Mouse (Mus musculus) 416B (cell line): ENCODE results near the gene Eif3g.
A peak's percentile ranks its signal among the peaks of the same experiment; 100 is the strongest.

Source experiments
- DNase-seq: peaks from one replicate; pipeline ENCODE4 v3.0.0; 2011; ENCODE audit warnings: low read depth

Gene Eif3g

DNA sequence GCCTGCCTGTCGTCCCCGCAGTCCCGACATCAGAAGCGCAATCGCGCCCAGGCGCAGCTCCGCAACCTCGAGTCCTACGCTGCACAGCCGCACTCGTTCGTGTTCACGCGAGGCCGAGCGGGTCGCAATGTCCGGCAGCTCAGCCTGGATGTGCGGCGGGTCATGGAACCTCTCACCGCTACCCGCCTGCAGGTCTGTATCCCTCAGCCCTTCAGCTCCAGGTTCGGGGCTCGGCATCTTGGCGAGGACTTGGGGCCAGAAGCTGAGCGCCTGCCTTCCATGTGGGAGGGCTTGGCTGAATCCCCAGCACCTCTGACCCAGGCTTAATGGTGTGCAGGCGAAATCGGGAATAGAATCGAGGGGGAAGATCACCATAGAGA lies 10.0 kb downstream of the Eif3g start:
- DNase-seq, result no peak

DNA sequence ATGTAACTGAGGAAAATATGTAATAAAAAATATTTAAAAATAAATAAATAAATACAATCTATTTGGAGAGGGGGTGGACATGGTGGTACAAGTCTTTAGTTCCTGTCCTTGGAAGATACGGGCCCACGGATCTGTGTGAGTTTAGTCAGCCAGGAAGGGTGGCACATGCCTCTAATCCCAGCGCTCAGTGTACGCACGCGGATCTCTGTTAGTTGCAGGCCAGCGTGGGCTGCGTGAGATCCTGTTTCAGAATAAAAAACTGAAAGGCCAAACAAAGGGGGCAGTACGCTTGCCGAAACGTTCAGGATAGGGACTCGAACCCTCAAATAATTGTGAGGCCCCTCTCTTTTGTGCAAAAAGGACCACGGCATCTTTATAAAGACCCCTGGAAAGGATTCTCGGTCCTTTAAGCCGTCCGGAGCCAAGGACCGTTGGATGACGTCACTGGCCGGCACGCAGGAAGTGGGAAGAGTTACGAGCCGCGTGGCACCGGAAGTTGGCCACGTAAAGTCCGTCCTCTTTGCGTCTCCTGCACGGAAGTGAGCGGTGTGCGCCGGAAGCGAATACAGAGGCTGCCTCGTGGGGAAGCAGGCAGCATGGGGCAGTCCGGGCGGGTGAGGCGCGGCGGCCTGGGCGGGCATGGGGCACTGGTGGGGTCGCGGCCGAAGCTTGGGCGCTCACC lies 10.6 kb downstream of the Eif3g start, which contains the start of gene Ppan:
Gene Ppan, plus strand, starts transcription at position 472 of the 682 bp plus-strand sequence.
- peak; percentile 99 for DNase-seq

DNA sequence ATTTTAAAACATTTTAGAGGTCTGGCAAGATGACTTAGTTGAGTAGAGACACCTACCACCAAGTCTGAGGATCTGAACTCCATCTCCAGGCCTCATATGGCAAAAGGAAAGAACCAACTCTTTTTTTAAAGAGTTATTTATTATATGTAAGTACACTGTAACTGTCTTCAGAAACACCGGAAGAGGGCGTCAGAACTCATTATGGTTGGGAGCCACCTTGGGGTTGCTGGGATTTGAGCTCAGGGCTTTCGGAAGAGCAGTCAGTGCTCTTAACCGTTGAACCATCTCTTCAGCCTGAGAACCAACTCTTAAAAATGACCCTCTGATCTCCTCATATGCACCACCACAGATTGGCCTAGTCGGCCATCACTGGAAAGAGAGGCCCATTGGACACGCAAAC lies 11.2 kb downstream of the Eif3g start:
- DNase-seq, result no peak

DNA sequence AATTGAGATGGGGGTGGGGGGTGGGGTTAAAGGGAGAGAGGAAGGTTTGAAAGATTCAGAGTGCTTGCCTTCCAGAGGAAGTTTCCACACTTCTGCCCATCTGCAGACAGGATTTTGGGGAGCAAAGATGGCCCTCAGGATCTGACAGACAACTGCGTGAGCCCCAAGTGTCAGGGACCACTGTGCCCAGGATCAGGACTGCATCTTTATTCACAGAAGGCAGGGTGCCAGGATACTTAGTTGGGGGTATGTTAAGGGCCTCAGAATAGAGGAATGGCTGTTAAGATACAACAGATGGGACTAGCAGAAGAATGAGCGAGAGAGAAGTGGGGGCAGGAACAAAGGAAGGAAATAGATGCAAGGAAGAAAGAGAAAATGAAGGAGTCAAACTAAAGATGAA lies 11.9 kb downstream of the Eif3g start:
- DNase-seq, result no peak

DNA sequence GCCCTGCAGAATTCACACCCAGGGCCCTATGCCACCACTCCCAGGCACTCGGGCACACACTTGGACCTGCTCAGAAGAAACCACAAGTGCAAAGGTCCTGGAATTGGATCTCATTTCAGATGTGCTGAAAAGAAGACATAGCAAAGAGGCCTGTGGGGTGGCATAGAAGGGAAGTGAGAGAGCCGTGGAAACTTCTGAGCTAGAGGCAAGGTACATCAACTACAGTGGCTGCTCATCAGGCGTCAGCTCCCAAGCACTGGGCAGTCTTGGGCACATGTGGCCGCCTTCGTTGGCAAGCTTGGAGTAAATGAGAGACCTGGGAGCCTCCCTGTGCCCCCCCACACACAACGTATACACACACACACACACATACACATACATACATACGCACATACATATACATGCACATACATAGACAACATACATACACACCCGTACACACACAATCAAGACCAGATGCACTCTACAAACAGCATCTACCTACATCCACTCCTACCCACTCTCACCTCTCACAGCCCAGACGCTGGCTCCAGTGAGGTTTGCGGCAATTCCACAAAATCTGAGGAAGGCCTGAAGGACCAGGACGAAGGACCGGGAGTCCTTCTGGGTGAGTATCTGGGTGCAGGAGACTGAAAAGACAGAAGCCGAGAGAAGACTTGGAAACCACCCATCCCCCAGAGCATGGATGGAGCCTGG lies 19.2 kb downstream of the Eif3g start, which contains the start of gene Angptl6:
Gene Angptl6, minus strand, starts transcription at position 631 of the 696 bp plus-strand sequence.
- no peak for DNase-seq

DNA sequence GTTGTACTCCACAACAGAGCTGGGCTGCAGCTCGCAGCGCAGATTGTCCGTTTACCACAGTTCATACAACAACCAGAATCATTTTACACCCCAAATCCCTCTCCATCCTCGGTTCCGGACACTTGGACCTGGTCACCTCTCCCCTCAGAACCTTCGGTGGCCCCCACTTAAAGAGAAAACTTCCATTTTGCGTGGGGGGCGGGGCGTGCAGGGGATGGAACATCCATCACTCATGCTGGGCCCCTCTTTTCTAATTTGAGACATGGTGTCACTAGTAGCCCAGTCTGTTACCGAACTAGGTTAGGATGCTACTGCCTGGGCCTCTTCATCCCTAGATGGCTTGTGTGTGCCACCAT lies 19.7 kb downstream of the Eif3g start:
- DNase-seq, result no peak

DNA sequence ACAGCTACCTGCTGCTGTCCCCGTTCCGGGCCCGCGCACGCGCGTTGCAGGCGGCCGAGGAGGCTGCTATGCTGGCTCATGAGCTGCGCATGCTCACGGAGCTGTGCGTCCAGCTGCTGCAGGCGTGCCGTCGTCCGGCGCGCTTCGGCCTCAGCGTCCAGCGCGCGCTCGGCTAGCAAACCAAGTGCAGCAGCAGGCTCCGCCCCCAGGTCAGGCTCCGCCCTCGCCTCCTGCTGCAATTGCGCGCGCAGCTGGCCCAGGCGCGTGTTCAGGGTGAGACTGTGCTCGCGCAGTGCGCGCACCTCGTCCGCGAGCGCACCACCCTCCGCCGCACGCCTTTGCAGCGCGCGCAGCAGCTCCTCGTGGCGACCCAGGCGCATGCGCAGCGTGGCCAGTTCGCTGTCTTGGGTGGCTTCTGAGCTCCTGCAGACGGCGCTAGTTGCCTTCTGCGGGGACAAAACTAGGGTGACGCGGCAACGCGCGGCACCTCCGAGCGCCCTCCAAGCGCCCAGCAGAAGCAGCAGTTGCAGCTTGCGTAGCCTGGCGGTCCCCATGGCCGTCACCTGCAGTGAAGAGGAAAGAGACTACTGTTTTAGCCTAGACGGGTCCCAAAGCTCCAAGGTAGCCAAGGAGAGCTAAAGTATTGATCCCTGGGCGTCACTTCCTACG lies 20.2 kb downstream of the Eif3g start:
- peak; percentile 99 for DNase-seq

DNA sequence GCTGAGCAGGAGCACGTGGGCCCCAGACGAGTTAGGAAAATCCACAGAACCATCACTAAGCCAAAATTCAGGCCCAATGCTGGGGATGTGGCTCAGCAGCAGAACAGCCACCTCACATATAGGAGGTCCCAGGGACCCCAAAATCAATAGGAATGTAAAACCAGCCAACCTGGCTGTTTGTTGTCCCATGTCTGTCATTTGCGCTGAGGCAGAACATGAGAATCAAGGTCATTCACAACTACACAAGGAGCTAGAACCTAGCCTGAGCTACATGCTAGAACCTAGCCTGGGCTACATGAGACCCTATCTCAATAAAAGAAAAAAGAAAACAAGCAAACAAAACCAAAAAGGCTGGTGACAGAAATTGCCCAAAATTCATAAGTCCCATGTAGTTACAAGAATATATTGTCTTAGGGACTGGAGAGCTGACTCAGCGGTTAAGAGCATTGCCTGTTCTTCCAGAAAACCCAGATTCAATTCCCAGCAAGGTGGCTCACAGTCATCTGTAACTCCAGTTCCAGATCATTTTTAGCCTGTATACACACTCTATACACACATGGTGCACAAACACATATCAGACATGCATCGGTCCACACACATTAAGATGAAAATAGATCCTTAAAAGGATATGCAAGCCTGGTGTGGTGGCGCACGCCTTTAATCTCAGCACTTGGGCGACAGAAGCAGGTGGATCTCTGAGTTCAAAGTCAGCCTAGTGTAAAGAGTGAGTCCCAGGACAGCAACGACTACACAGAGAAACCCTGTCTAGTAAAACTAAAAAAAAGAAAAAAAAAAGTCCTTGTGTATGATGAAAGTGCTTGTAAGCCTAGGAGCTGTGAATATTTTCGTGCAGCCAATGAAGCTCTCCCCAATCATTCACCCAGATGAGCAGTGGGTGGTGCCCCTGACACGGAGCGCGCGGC lies 21.0 kb downstream of the Eif3g start:
- no peak for DNase-seq

DNA sequence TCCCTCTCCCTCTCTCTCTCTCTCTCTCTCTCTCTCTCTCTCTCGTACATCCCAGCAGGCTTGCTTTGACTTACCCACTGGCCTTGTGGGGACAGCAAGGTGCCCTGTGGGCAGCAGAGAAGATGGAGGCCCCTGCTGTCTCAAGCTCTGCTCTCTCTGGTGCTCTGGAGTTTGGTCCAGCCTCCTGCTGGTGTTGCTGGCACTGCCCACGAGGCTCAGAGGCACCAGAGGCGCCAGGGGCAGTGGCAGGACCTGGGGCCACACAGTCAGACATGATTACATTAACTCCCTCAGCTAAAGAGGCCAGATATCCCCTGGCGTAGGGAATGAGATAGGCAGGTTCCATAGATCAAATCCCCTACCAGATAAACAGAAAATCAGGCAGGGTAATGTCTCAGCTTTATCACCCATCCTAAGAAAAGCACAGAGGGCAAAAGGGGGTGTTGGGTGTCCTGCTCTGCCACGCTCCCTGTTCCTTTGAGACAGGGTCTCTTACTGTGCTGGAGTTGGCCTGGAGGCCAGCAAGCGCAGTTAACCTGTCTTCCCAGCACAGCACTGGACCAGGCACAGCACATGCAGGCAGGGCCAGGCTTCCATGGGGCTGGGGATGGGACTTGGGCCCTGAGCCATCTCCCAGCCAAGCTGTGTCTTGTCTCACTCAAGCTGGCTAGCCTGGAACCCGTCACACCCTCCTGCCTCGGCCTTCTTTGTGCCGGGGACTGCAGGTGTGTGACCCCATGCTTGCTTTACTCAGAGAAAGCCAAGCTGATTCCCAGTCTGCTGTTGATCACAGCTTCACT lies 21.9 kb downstream of the Eif3g start:
- no peak for DNase-seq

DNA sequence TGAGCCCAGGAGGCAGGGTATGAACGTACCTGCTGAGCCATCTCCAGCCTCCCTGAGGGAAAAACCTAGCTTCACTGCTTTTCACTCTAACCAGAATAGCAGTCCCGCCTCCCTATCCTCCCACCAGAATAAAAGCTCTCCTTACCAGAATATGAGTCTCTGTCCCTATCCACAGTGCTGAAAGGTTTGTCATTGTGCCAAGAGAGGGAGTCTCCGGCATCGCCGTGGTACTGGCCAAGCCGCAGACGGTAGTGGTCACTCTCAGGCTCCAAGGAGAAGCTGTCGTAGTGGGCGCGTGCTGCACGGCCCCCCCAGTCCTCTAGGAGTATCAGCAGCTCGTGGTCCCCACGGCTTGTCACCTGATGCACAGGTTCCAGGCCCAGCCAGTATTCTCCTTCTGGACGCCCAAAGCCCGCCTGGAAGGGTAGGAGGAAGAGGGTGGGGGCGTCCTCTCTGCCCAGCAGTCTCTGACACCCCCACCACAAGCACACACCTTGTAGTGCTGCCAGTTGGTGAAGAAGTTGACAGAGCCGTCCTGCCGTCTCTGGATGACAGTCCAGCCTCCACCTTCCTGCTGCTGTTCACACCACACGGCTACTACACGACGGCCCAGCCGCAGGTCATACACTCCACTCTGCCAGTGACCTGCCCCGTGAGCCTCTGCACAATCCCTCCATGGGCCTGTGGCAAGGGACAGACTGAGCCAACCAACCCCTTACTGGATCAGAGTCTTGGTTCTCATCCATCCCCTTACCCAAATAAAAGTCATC lies 23.2 kb downstream of the Eif3g start:
- DNase-seq, result no peak

DNA sequence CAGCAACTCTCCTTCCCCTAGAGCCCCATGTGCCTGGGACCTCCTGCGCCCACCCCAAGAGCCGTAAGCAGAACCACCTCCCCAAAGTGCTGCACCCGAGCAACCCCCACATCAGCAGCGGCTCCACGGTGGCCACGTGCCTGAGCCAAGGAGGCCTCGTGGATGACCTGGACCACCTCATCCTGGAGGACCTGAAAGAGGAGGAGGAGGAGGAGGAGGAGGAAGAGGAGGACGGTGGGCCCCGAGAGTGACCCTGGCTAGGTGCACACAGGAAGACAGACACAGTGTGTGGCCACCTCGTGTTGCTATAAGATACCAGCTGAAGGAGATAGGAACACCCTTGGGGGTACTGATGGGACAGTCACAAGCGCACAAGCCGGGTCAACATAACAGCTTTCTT lies 24.9 kb downstream of the Eif3g start:
- DNase-seq, result no peak

DNA sequence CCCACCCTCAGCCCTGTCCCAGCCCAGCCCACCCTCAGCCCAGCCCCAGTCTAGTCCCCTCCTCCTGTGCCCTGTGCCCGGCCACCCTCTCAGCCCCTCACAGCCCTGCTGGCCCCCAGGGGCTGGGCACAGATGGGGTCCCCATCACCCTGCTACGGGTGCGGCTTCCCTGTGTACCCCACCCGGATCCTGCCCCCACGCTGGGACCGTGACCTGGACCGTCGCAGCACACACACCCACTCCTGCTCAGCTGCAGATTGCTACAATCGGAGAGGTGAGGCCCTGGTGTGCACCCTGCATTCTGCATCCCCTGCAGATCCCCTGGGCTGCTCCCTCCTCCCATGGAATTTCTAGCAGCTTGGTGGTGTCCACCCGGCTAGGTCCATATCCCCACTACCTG lies 25.4 kb downstream of the Eif3g start:
- no peak for DNase-seq

DNA sequence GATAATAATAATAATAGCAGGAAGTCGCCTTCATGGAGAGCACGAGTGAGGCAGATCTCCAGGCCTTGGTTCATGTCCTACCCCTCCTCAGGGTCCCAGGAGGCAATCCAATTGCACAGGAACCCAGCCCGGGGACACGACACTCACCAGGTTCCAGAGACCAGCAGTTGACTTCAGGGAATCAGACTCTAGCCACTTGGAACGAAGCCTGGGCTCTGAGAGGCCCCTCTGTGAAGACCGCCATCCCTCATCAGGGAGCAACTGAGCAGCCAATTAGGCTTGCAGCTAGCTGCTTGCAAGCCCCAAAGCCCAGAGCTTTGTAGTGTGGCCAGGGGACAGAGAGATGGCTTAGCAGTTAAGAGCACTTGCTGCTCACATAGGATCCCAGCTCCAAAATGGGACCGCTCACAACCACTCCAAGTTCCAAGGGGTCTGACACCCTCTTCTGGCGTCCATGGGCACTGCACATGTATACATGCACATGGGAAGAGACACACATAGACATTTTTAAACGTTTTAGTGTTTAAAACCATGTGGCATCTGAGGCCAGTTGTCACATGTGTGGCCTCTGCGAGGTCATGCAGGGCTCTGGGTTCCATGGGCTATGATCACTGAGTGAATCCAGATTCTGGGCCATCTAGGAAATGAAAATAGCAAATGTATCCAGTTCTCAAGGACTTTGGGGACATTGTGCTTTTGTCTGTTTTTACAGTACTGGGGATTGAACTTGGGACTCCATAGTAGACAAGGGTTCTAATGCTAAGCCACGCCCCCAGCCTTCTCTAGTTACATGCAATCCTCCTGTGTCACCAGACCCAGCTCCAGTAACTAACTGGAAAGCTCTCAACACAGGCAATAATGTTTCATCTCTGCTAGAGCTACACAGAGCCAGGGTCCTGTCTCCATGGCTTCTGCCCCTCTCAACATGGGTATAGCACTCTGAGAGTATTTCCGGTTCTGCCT lies 27.9 kb downstream of the Eif3g start:
- DNase-seq, result no peak

DNA sequence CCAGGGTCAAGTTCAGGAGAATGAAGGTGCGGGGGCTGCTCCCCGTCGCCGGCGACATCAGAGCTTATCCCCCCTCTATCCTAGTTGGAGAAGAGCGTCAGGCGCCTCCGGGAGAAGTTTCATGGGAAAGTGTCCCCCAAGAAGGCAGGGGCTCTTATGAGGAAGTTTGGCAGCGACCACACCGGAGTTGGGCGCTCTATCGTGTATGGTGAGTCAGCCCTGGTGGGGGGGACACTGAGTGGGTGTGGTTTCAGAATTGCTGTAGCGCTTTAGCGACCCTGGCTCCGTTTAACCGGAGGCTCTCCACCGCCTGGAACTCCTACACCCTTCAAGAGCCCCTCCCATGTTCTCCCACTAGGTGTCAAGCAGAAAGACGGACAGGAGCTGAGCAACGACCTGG lies 29.2 kb downstream of the Eif3g start:
- DNase-seq, result no peak

DNA sequence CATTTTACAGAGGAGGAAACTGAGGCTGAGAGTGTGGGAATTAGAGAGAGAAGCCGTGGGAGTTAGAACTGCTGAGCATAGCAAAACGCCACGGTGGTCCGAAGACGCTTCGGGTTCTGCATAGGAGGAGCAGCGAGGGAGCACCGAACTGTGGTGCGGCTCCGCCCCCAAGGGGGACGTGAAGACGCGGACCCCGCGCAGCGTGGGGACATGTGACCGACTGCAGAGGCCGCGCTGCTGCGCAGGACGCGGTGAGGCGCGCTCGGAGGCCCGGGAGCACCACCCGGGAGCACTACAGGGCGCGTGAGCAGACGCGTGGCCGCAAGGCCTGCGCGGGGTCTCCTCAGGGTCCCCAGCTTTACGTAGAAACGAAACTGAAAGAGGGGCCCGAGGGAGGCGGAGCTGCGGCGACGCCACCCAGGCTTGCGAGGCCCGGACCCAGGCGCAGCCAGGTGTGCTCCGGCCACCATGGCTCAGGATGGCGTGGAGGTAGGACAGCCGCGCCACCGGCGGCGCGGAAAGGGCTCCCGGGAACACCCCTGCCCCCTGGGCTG lies 29.9 kb downstream of the Eif3g start, which contains the start of gene A230050P20Rik:
Gene A230050P20Rik, plus strand, starts transcription at position 195 of the 554 bp plus-strand sequence.
- DNase-seq, result no peak

DNA sequence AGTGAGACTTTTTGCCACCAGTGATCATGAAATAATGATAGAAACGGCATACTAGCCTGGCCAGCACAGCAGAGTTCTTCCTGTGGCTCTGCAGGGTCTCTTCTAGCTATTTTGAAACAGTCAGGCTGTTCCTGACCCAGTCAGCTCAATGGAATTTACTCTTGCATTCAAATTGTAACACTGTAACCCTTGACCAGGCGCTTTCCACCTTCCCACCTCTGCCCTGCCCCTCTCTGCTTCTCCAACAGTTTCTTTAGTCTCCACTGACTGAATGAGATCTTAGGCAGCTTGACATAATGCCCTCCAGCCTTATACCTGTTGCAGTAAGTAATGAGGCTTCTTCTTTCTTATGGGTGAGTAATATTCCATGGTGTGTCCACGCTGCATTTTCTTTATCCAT lies 31.5 kb downstream of the Eif3g start:
- no peak for DNase-seq

DNA sequence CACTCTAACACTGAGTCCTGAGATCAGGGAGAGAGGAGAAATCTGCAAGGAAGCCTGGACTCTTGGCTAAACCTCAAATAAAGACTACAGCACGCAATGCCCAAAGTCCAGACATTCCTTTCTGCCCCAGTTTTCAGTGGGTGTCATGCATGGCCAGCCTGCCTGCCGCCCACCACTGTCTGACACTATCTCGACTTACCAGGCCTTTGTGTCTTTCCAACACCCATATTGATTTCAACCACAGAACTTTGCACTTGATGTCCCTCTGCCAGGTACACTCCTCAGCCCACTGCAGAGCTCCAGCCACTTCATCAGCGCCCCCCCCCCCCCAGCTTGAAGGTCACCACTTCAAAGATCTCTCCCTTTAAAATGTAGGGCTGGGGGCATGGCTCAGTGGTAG lies 36.2 kb downstream of the Eif3g start:
- DNase-seq, result no peak

DNA sequence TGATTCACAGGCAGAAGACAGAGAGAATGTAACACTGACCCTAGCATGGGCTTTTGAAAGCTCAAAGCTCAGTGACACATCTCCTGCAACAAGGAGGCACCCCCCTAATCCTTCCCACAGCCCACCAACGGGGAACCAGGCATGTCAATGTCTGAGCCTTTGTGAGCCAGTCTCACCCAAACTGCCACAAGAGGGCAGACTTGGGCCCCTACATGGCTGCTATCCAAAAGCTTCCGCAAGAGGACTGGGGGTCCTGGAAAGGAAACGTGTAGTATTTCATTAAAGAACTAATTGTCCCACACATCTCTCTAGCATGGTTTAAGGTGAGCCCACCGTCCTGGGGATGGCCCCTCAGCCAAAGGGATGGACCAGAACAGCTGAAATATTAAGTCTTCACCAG lies 36.6 kb downstream of the Eif3g start:
- DNase-seq, result peak; percentile 45

DNA sequence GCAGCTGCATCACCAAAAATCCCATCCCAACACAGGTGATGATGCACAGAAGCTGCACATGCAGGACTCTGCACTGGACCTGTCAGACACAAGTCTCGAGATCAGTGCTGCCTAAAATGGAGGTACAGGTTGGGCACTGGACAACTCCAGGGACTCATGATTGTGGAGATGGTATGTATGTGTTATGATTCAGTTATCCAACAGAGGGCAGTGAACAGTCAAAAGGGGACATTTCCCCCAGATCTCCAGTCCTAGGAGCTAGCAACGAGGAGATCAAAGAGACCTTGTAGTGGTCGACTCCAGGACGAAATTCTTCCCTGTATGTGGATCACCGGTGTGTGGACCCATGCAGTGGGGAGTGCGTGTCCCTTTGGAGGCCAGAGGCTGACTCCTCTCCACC lies 38.5 kb downstream of the Eif3g start:
- peak; percentile 20 for DNase-seq
